Mouse (Mus musculus): ENCODE measurements around the gene Zfp385c. TPM values are rescaled to one million over a fixed set of nuclear protein-coding genes. Genes with fewer than 3 reads are reported as not detected.

The Zfp385c gene
- polyA plus RNA-seq, 1 experiment from 2014 or later, result not detected

- in situ Hi-C loops (cut with MboI; ENCODE audit: low pct_unique_long_range_greater_than_20kb), result no loop called here
- ATAC-seq (no peak), DNase-seq (ENCODE audit: low read depth, low spot score) (no peak)
- CTCF ChIA-PET, result no interaction called here
- POLR2A ChIA-PET, result no interaction called here
- no peaks in the 10 kb centered on the region for H3K27me3 ChIP-seq
- no peak for TF ChIP-seq CTCF (IDR thresholded peaks at IDR 0.05)
Measured at GRCm38 (mm10) chr11:100728601-100729000, 36.3 kb upstream of the Zfp385c start.

- DNase-seq (ENCODE audit: low read depth, low spot score) (no peak), ATAC-seq (no peak)
- CTCF ChIA-PET, result no interaction called here
- POLR2A ChIA-PET, result no interaction called here
- no peaks in the 10 kb centered on the region for H3K27me3 ChIP-seq
- no peak for TF ChIP-seq CTCF (IDR thresholded peaks at IDR 0.05)
- in situ Hi-C loops (cut with MboI; ENCODE audit: low pct_unique_long_range_greater_than_20kb), result no loop called here
Measured at GRCm38 (mm10) chr11:100727201-100727600, 34.9 kb upstream of the Zfp385c start.

GRCm38 (mm10) chr11:100724919-100725512 lies 32.8 kb upstream of the Zfp385c start:
- ATAC-seq, result no peak

DNA sequence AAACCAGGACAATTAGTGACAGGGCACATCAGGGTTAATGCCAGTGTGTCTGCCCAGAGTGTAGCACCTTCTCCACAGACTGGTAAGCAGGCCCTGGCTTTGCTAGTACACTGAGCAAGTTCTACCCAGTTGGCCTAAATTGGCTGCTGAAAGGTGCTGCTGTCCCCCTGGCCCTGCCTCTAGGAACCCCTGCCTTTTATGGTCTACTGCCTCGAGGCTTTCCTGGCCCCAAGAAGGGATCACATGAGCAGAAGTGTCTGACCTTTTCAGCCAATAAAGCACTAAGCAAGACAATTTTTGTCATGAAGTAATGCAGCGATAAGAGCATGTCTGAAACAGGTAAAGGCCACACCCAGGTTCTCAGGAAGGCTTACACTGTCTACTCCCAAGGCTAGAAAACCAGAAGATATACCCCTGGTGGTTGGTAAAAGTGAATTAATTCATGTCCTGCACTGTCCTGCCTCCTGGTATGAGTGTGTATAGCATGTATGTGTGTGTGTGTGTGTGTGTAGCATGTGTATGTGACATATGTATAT lies 30.3 kb upstream of the Zfp385c start:
- ATAC-seq (no peak), DNase-seq (ENCODE audit: low read depth, low spot score) (no peak)
- ChIA-PET CTCF (no interaction called here), POLR2A (interaction anchor here (1.9 kb wide), 1 partner anchor 11 kb away, joined by 6 read pairs; the partner anchor contains the start of gene Kat2a)
- H3K27me3 ChIP-seq, result no peaks in the 10 kb centered on the region
- no peak for TF ChIP-seq CTCF (IDR thresholded peaks at IDR 0.05)
- in situ Hi-C loops (cut with MboI; ENCODE audit: low pct_unique_long_range_greater_than_20kb), result no loop called here

More at GRCm38 (mm10) chr11:100724919-100725512, 32.8 kb upstream of the Zfp385c start:
- TF ChIP-seq CTCF (IDR thresholded peaks at IDR 0.05), result no peak
- CTCF ChIA-PET, result interaction anchor here (1.4 kb wide), 1 partner anchor 10 kb away, joined by 4 read pairs; no protein-coding TSS in a partner anchor
- DNase-seq (ENCODE audit: low read depth, low spot score), result no peak
- POLR2A ChIA-PET, result no interaction called here
- H3K27me3 ChIP-seq, result no peaks in the 10 kb centered on the region
- in situ Hi-C loops (cut with MboI; ENCODE audit: low pct_unique_long_range_greater_than_20kb), result no loop called here

DNA sequence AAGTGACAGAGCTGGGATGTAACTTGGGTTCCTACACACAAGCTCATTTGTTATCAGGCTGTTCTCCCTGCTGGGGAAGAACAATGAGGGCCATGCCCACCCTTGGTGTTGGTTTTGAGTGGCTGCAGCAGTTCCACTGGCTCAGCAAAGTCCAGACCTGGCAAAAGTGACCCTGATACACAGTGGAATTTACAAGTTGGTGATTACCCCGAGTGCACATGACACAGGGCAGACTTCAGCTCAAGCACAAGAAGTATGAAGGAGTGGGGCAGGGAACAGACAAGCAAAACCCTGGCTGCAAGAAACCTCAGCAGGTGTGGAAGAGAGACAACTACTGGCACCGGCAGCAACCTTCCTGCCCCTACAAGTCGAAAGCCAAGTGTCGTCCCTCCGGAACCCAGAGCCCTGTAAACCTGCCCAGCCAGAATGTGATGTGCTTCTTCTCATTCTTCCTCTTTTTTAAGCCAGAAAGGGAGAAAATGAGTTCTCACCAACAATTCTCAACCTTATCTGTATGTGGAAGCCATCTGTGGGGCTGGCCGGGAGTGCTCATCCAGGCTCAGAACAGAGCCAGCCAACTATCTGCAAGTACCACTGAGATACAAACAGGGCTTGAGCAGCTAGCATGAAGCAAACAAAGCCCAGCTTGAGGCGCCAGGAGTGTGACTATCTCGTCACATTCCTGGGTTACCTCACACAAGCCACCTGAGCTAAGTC lies 29.7 kb upstream of the Zfp385c start:
- ChIA-PET POLR2A (interaction anchor here (1.9 kb wide), 1 partner anchor 10 kb away, joined by 6 read pairs; the partner anchor contains the start of gene Kat2a), CTCF (no interaction called here)
- in situ Hi-C loops (cut with MboI; ENCODE audit: low pct_unique_long_range_greater_than_20kb), result no loop called here
- DNase-seq (ENCODE audit: low read depth, low spot score) (no peak), ATAC-seq (no peak)
- no peaks in the 10 kb centered on the region for H3K27me3 ChIP-seq
- no peak for TF ChIP-seq CTCF (IDR thresholded peaks at IDR 0.05)

- no peak for TF ChIP-seq CTCF (IDR thresholded peaks at IDR 0.05)
- POLR2A ChIA-PET, result interaction anchor here (1.9 kb wide), 1 partner anchor 9 kb away, joined by 6 read pairs; the partner anchor contains the start of gene Kat2a
- H3K27me3 ChIP-seq, result no peaks in the 10 kb centered on the region
- ATAC-seq, result no peak
- in situ Hi-C loops (cut with MboI; ENCODE audit: low pct_unique_long_range_greater_than_20kb), result no loop called here
- DNase-seq (ENCODE audit: low read depth, low spot score), result no peak
- CTCF ChIA-PET, result no interaction called here
Measured at GRCm38 (mm10) chr11:100721254-100721653, 29.0 kb upstream of the Zfp385c start.

GRCm38 (mm10) chr11:100720345-100720744 lies 28.1 kb upstream of the Zfp385c start:
- ChIA-PET CTCF (no interaction called here), POLR2A (interaction anchor here (0.6 to 1.9 kb wide), 2 partner anchors 8 to 175 kb away, joined by 3 to 6 read pairs; partner anchors contain the start of gene Kat2a)
- DNase-seq (ENCODE audit: low read depth, low spot score) (no peak), ATAC-seq (no peak)
- no peak for TF ChIP-seq CTCF (IDR thresholded peaks at IDR 0.05)
- H3K27me3 ChIP-seq, result no peaks in the 10 kb centered on the region
- in situ Hi-C loops (cut with MboI; ENCODE audit: low pct_unique_long_range_greater_than_20kb), result no loop called here

GRCm38 (mm10) chr11:100719893-100720292 lies 27.6 kb upstream of the Zfp385c start:
- no peak for ATAC-seq
- no peak for TF ChIP-seq CTCF (IDR thresholded peaks at IDR 0.05)
- CTCF ChIA-PET, result no interaction called here
- in situ Hi-C loops (cut with MboI; ENCODE audit: low pct_unique_long_range_greater_than_20kb), result loop anchor here (10.0 kb wide), 1 partner anchor 235 kb away; no protein-coding TSS in a partner anchor
- POLR2A ChIA-PET, result interaction anchor here (0.6 kb wide), 1 partner anchor 175 kb away, joined by 3 read pairs; no protein-coding TSS in a partner anchor
- H3K27me3 ChIP-seq, result no peaks in the 10 kb centered on the region
- DNase-seq (ENCODE audit: low read depth, low spot score), result no peak

DNA sequence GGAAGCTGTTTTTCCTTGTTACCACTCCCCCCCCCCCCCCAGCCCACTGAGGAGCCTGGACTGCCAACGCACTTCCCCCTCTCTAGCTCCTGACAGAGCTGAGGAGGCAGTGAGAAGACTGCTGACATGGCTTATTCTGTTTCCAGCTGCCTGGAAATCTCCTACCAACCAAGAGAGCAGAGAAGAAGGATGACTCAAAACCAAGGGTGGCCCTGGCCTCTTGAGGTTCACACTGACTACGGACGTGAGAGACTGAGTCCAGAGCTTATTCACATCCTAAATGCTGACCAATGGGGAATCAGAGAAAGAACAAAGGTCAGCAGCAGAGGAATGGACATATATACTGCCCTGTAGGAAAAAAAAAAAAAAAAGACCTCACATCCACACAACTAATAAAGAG lies 27.1 kb upstream of the Zfp385c start:
- H3K27me3 ChIP-seq, result no peaks in the 10 kb centered on the region
- ChIA-PET CTCF (no interaction called here), POLR2A (no interaction called here)
- TF ChIP-seq CTCF (IDR thresholded peaks at IDR 0.05), result no peak
- ATAC-seq, result no peak
- in situ Hi-C loops (cut with MboI; ENCODE audit: low pct_unique_long_range_greater_than_20kb), result loop anchor here (10.0 kb wide), 1 partner anchor 235 kb away; no protein-coding TSS in a partner anchor
- no peak for DNase-seq (ENCODE audit: low read depth, low spot score)

DNA sequence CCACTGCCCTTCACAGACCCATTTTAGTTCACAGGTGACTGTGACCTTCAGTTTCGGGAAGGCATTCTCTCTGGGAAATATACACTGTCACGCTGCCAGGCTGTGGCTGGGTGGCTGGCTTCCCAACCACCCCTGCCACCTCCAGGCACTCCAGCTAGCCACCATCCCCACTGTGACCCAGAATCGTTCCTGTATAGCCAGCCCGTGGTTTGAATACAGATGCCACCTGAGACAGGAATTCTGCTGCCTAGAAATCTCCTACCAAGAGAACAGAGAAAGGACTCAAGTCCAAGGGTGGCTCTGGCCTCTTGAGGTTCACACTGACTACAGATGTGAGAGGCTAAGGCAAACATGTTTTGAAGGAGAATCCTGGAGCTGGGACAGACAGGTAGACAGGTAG lies 26.6 kb upstream of the Zfp385c start:
- H3K27me3 ChIP-seq, result no peaks in the 10 kb centered on the region
- in situ Hi-C loops (cut with MboI; ENCODE audit: low pct_unique_long_range_greater_than_20kb), result loop anchor here (10.0 kb wide), 1 partner anchor 236 kb away; no protein-coding TSS in a partner anchor
- ChIA-PET POLR2A (no interaction called here), CTCF (no interaction called here)
- DNase-seq (ENCODE audit: low read depth, low spot score) (no peak), ATAC-seq (no peak)
- no peak for TF ChIP-seq CTCF (IDR thresholded peaks at IDR 0.05)

DNA sequence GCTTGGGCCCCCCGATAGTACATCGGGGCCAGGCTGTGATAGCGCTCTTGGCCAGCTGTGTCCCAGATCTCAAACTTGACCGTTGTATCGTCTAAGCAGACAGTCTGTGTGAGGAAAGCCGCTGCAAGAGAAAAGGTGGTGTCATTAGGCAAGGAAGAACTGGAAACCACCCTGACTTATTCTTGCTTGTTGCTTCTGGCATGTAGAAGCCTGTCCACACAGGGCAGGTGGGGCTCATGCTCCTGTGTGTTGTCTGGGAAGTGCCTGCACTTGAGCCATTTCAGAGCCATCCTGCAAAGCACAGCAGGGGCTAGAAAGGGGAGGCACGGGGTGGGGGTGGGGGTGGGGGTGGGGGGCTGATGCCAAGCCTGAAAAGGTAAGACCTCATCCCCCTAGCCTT lies 26.2 kb upstream of the Zfp385c start:
- DNase-seq (ENCODE audit: low read depth, low spot score), result no peak
- TF ChIP-seq CTCF (IDR thresholded peaks at IDR 0.05), result no peak
- in situ Hi-C loops (cut with MboI; ENCODE audit: low pct_unique_long_range_greater_than_20kb), result loop anchor here (10.0 kb wide), 1 partner anchor 236 kb away; no protein-coding TSS in a partner anchor
- POLR2A ChIA-PET, result no interaction called here
- no peaks in the 10 kb centered on the region for H3K27me3 ChIP-seq
- CTCF ChIA-PET, result no interaction called here
- no peak for ATAC-seq
